8 mouse cellular contexts compared by ENCODE assay signal in the genomic region with DNA sequence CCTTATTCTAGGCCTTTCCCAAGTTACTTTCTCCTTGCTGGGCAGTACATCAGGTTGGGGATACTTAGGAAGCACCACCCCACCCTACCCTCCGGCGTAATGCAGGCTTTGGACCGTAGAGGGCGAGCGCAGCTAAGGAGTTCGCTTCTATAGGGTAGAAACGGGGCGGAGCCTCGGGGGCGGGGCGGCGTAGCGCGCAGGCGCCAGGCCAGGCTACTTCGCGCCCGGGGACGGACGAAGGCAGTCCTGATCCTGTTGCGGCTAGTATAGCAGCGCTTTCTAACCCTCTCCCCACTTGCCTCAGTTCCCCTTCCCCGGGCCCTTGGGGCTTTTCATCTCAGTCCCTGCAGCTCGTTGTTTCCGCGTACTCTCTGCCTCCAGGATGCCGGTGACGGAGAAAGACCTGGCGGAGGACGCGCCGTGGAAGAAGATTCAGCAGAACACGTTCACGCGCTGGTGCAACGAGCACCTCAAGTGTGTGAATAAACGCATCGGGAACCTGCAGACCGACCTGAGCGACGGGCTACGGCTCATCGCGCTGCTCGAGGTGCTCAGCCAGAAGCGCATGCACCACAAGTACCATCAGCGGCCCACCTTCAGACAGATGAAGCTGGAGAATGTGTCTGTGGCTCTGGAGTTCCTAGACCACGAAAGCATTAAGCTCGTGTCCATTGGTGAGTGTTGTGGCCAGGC. TPM values are rescaled to one million over a fixed set of nuclear protein-coding genes. Genes with fewer than 3 reads are reported as not detected.
DNase-seq lines count a peak whose midpoint lies in the region; ATAC-seq and TF ChIP-seq lines count a peak whose summit lies in the region.

A gene (plus strand): TSS at position 188 of the 693 bp plus-strand sequence.

- H3K9me3 ChIP-seq in lung, embryonic 14.5 days (ENCODE audit: low read depth, low read length), result no peaks in the 10 kb centered on the region

- TF ChIP-seq CTCF in cerebellum, adult 2 months (IDR thresholded peaks at IDR 0.05; ENCODE audit: borderline replicate concordance, insufficient read depth, low read depth, low read length), result peak; percentile 98
- peak; percentile 96 for TF ChIP-seq CTCF in lung, embryonic 14.5 days (IDR thresholded peaks at IDR 0.05; ENCODE audit: low read depth)

- H3K4me2 ChIP-seq in lung, embryonic 14.5 days, result peak within 1 kb of the TSS; percentile 93

- no peaks in the 10 kb centered on the region for H3K36me3 ChIP-seq in lung, embryonic 14.5 days (ENCODE audit: insufficient read depth)

- peak; percentile 89 for ATAC-seq in frontal cortex, adult (ENCODE audit: low TSS enrichment)
- ATAC-seq in hematopoietic stem cell, adult 5-6 weeks (replicated peaks in 1 of 2; ENCODE audit: insufficient read depth in 1 of 2, low FRiP score in 2 of 2, low TSS enrichment in 1 of 2, low read depth in 1 of 2, poor library complexity in 2 of 2, severe bottlenecking in 2 of 2), result peak; percentile 90 to 93
- peak; percentile 95 for ATAC-seq in lung, embryonic 14.5 days (ENCODE audit: insufficient read depth)
- ATAC-seq in neutrophil, adult 5-6 weeks (ENCODE audit: extremely low read depth, insufficient number of reproducible peaks, low FRiP score, poor library complexity, severe bottlenecking), result peak; percentile 93

- peak within 1 kb of the TSS; percentile 72 for H3K9ac ChIP-seq in lung, embryonic 14.5 days

- H3K4me3 ChIP-seq in cerebellum, adult 2 months (replicated peaks; ENCODE audit: insufficient read depth, low read depth, low read length), result peak within 1 kb of the TSS; percentile 62
- H3K4me3 ChIP-seq in lung, embryonic 14.5 days (ENCODE audit: low read depth, low read length), result peak within 1 kb of the TSS; percentile 70

- H3K4me1 ChIP-seq in cerebellum, adult 2 months (ENCODE audit: control insufficient read depth, insufficient read depth, low read length), result peaks cover 5% of the 10 kb centered on the region; the same call in 1 of the 2 replicates
- peaks cover 18% of the 10 kb centered on the region for H3K4me1 ChIP-seq in lung, embryonic 14.5 days (ENCODE audit: insufficient read depth)

- H3K27ac ChIP-seq in cerebellum, adult 2 months (ENCODE audit: insufficient read depth, low read length), result 0 out of 2 replicates have a peak within 1 kb of the TSS, but pooled peaks have one; percentile 10
- 0 out of 2 replicates have a peak within 1 kb of the TSS, but pooled peaks have one; percentile 55 for H3K27ac ChIP-seq in lung, embryonic 14.5 days (ENCODE audit: low read depth)

- 1% methylated on average over 49 of the region's 49 CpGs for WGBS in cerebellum, adult 2 months
- under 1% methylated on average over 49 of the region's 49 CpGs for WGBS in lung, embryonic 14.5 days

- DNase-seq in MN1 (ENCODE audit: low spot score), result peak; percentile 94
- peak; percentile 95 to 98 for DNase-seq in cerebellum, adult 2 months
- DNase-seq in layer of hippocampus, adult 8-10 months (ENCODE audit: low spot score in 2 of 2), result peak; percentile 91 to 96
- DNase-seq in lung, embryonic 14.5 days, result peak; percentile 98
- DNase-seq in testis, postnatal 14 days (ENCODE audit: low spot score), result peak; percentile 89

- peak; percentile 92 for TF ChIP-seq POLR2A in cerebellum, adult 2 months (IDR thresholded peaks at IDR 0.05; ENCODE audit: borderline replicate concordance, insufficient read depth, low read length)

- no peaks in the 10 kb centered on the region for H3K27me3 ChIP-seq in cerebellum, adult 2 months (ENCODE audit: control insufficient read depth, insufficient read depth, low read length)
- no peaks in the 10 kb centered on the region for H3K27me3 ChIP-seq in lung, embryonic 14.5 days (ENCODE audit: insufficient read depth, low read length)

RNA-seq across cellular contexts. Expression of the gene that starts here (rescaled TPM):
- 32.7 and 33.0 TPM in 2 replicates for polyA plus RNA-seq in cerebellum, adult 2 months (2012; rRNA removed)
- 15.1 and 16.1 TPM in 2 replicates for total RNA-seq in hematopoietic stem cell, adult 5-6 weeks (2017)
- 10 to 100 TPM; 61.3 to 89.9 (median 77.8) TPM for total RNA-seq in layer of hippocampus, adult 8-10 months (2022)
- polyA plus RNA-seq in lung, embryonic 14.5 days (2014; fragmentation: Nextera tagmentation; extraction: Ambion mirVana), result 19.5 and 22.5 TPM in 2 replicates
- total RNA-seq in neutrophil, adult 5-6 weeks (2017), result 9.0 and 9.3 TPM in 2 replicates

Comparison
In these comparisons a context has a peak if more than half of its experiments do, and no peak if none do; other contexts are left out.
1. Peak in every context shown above with its lines: DNase-seq, ATAC-seq, H3K4me3 ChIP-seq and H3K27ac ChIP-seq.